Mouse (Mus musculus) erythroblast, embryonic 14.5 days (primary cell): ENCODE measurements around the gene Tedc1.

Experiments used
- GATA1 ChIP-seq: IDR thresholded peaks from 2 replicates; pipeline ENCODE4 v1.6.1; 2012; ENCODE audit warnings: low read length, inconsistent platforms, mixed read lengths
- TAL1 ChIP-seq: IDR thresholded peaks from 3 replicates; pipeline ENCODE4 v1.6.1; 2012; ENCODE audit warnings: low read length, inconsistent platforms, mixed read lengths

GRCm38 (mm10) chr12:113153971-113154370 lies 2.2 kb upstream of the Tedc1 start:
- TF ChIP-seq GATA1: no peak
- no peak for TF ChIP-seq TAL1
